ENCODE assay signal across 8 mouse cellular contexts in the genomic region with DNA sequence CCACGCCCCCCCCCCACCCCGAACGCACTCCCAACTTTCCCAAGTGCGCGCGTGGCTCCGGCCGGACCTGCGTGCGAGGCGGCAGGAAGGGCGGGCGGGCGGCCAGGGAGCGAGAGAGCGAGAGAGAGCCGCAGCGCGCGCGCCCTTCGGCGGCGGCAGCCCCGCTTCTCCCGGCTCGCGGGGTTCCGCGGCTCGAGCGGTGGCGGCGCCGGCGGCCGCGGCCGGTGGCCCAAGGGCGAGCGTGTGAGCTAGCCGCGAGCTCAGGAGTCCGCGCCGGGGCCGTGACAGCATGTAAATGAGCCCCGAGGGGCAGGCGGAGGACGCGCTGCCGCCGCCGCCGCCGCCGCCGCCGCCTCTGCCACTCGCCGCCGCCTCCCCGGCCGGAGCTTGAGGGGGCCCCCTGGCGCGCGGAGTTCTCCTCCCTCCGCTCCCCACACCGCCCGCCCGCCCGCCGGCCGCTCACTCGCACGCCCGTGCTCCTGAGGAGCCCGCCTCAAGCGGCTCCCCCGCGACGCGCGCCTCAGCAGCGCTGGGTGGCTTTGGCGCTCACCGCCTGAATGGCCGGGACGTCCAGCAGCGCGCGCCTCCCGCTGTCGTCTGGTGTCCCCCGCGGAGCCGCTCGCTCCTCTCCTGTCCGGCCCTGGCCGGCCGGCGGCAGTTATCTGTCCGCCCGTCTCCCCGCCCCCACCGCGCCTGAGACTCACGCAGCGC. TPM values are rescaled to one million over a fixed set of nuclear protein-coding genes. Genes with fewer than 3 reads are reported as not detected.
DNase-seq lines count a peak whose midpoint lies in the region; ATAC-seq and TF ChIP-seq lines count a peak whose summit lies in the region.

No protein-coding gene starts in this region.

- no peaks in the 10 kb centered on the region for H3K36me3 ChIP-seq in heart, embryonic 15.5 days
- no peaks in the 10 kb centered on the region for H3K36me3 ChIP-seq in lung, embryonic 16.5 days (ENCODE audit: control insufficient read depth, insufficient read depth, low read length)

- no peaks in the 10 kb centered on the region; the same call in 1 of the 2 replicates for H3K4me1 ChIP-seq in embryonic fibroblast, embryonic 13.5 days (ENCODE audit: control insufficient read depth, insufficient read depth, low read length)
- H3K4me1 ChIP-seq in heart, embryonic 15.5 days (replicated peaks) = peaks cover 5% of the 10 kb centered on the region; the same call in 1 of the 2 replicates
- H3K4me1 ChIP-seq in lung, embryonic 16.5 days (replicated peaks; ENCODE audit: control insufficient read depth, insufficient read depth, low read length) = no peaks in the 10 kb centered on the region
- peaks cover 12% of the 10 kb centered on the region; the same call in 1 of the 2 replicates for H3K4me1 ChIP-seq in olfactory bulb, adult 2 months (ENCODE audit: control insufficient read depth, insufficient read depth, low read length)

- H3K9ac ChIP-seq in heart, embryonic 15.5 days = peak overlapping the region; percentile 53
- peak overlapping the region; percentile 56 for H3K9ac ChIP-seq in lung, embryonic 16.5 days (ENCODE audit: low read length)

- H3K27me3 ChIP-seq in heart, embryonic 15.5 days = no peaks in the 10 kb centered on the region; the same call in 1 of the 2 replicates
- peaks cover 10% of the 10 kb centered on the region for H3K27me3 ChIP-seq in lung, embryonic 16.5 days (ENCODE audit: control insufficient read depth, insufficient read depth, low read depth, low read length)

- 17% methylated on average over 28 of the region's 109 CpGs for WGBS in heart, embryonic 15.5 days
- WGBS in lung, embryonic 16.5 days = 6% methylated on average over 27 of the region's 109 CpGs
- 43% methylated on average over 91 of the region's 109 CpGs for WGBS in olfactory bulb, adult 2 months

- no peak for TF ChIP-seq POLR2A in embryonic fibroblast, embryonic 13.5 days (IDR thresholded peaks at IDR 0.05; ENCODE audit: low read depth, low read length)
- TF ChIP-seq POLR2A in olfactory bulb, adult 2 months (IDR thresholded peaks at IDR 0.05; ENCODE audit: insufficient read depth, low read depth, low read length) = no peak

- H3K4me3 ChIP-seq in embryonic fibroblast, embryonic 13.5 days (ENCODE audit: insufficient read depth, low read length) = peak overlapping the region; percentile 39
- H3K4me3 ChIP-seq in heart, embryonic 15.5 days = peak overlapping the region; percentile 60
- peak overlapping the region; percentile 56 for H3K4me3 ChIP-seq in lung, embryonic 16.5 days (ENCODE audit: low read length)
- H3K4me3 ChIP-seq in olfactory bulb, adult 2 months (ENCODE audit: insufficient read depth, low read depth, low read length) = peak overlapping the region; percentile 55

- H3K27ac ChIP-seq in embryonic fibroblast, embryonic 13.5 days (ENCODE audit: insufficient read depth, low read length) = no peak overlapping the region
- peak overlapping the region; percentile 88 for H3K27ac ChIP-seq in heart, embryonic 15.5 days
- H3K27ac ChIP-seq in lung, embryonic 16.5 days (ENCODE audit: low read length) = 0 out of 2 replicates have a peak overlapping the region, but pooled peaks have one; percentile 27
- no peak overlapping the region for H3K27ac ChIP-seq in olfactory bulb, adult 2 months (ENCODE audit: insufficient read depth, low read depth, low read length)

- peak; percentile 35 for DNase-seq in CD4-positive helper T cell, adult 2 months (ENCODE audit: low read depth, low spot score)
- peak; percentile 82 for DNase-seq in adrenal gland, postnatal 14 days
- peak; percentile 78 for DNase-seq in kidney, postnatal 10 days
- DNase-seq in thymus, postnatal 14 days = peak; percentile 72

- peak overlapping the region; percentile 78 for H3K4me2 ChIP-seq in heart, embryonic 15.5 days
- H3K4me2 ChIP-seq in lung, embryonic 16.5 days (ENCODE audit: low read depth, low read length) = peak overlapping the region; percentile 83

- no peak for TF ChIP-seq CTCF in embryonic fibroblast, embryonic 13.5 days (IDR thresholded peaks at IDR 0.05; ENCODE audit: borderline replicate concordance, insufficient read depth, low read length)
- no peak for TF ChIP-seq CTCF in olfactory bulb, adult 2 months (IDR thresholded peaks at IDR 0.05; ENCODE audit: insufficient read depth, low read depth, low read length)

- no peaks in the 10 kb centered on the region for H3K9me3 ChIP-seq in heart, embryonic 15.5 days (replicated peaks)
- no peaks in the 10 kb centered on the region; the same call in 1 of the 2 replicates for H3K9me3 ChIP-seq in lung, embryonic 16.5 days (ENCODE audit: control insufficient read depth, low read length)

- peak; percentile 82 for ATAC-seq in heart, embryonic 15.5 days (replicated peaks; ENCODE audit: insufficient number of reproducible peaks, insufficient read depth, low FRiP score, low read depth)
- ATAC-seq in lung, embryonic 16.5 days (ENCODE audit: low read depth) = peak; percentile 91

RNA-seq across cellular contexts. Expression of a gene that starts 1.5 kb away (rescaled TPM):
- total RNA-seq in adrenal gland, postnatal 14 days (2021) = 126 and 203 TPM in 2 replicates
- polyA plus RNA-seq in embryonic fibroblast, embryonic 13.5 days (2011; ENCODE audit: insufficient read length, low read depth, missing spikeins) = 30.8 and 40.7 TPM in 2 replicates
- 183 and 190 TPM in 2 replicates for polyA plus RNA-seq in heart, embryonic 15.5 days (2015; fragmentation: Nextera tagmentation; extraction: Ambion mirVana)
- 119 and 129 TPM in 2 replicates for polyA plus RNA-seq in lung, embryonic 16.5 days (2015; fragmentation: Nextera tagmentation; extraction: Ambion mirVana)
- polyA plus RNA-seq in olfactory bulb, adult 2 months (2012; ENCODE audit: insufficient read depth, insufficient read length, low replicate concordance, missing spikeins) = not detected in 2 replicates

Comparison
In these comparisons a context has a peak if more than half of its experiments do, and no peak if none do; other contexts are left out.
1. H3K27ac ChIP-seq: peak in heart, embryonic 15.5 days (single experiment) and lung, embryonic 16.5 days (single experiment); none in embryonic fibroblast, embryonic 13.5 days (single experiment) and olfactory bulb, adult 2 months (single experiment).
2. Peak in every context shown above with its lines, with median percentiles within 50 percentile points of each other: DNase-seq and H3K4me3 ChIP-seq.